Mouse (Mus musculus): ENCODE results near the gene Larp6. TPM values are rescaled to one million over a fixed set of nuclear protein-coding genes. Genes with fewer than 3 reads are reported as not detected.

Larp6 gene
- total RNA-seq, 2 experiments from 2014 or later, result not detected

- no peak for ATAC-seq (replicated peaks; ENCODE audit: poor library complexity, severe bottlenecking)
These were observed 827 bp downstream of the Larp6 start for GRCm38 (mm10) chr9:60713616-60714015.

DNA sequence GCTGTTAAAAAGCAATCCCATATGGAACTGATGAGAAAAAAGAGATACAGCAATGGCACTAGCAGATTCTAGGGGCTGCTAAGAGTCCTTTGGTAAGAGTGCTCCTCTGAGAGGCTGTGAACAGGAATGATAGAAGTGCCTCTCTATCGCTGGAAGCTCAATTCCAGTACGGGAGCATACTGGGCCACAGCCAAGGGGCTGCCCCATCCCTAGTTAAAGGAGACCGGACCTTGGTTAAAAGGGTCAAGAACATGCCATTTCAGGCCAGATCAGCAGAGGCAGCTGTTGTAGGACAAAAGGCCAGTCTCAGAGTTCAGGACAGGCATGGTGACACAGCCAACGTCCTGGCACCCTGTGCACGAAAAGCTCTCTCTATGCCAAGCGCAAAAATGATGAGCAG lies 1.4 kb downstream of the Larp6 start:
- ATAC-seq (replicated peaks; ENCODE audit: poor library complexity, severe bottlenecking), result no peak

- no peak for ATAC-seq (replicated peaks; ENCODE audit: poor library complexity, severe bottlenecking)
These were observed 2.5 kb downstream of the Larp6 start for GRCm38 (mm10) chr9:60715271-60715670.

- ATAC-seq (replicated peaks; ENCODE audit: poor library complexity, severe bottlenecking), result no peak
These were observed 3.0 kb downstream of the Larp6 start for GRCm38 (mm10) chr9:60715828-60716227.

DNA sequence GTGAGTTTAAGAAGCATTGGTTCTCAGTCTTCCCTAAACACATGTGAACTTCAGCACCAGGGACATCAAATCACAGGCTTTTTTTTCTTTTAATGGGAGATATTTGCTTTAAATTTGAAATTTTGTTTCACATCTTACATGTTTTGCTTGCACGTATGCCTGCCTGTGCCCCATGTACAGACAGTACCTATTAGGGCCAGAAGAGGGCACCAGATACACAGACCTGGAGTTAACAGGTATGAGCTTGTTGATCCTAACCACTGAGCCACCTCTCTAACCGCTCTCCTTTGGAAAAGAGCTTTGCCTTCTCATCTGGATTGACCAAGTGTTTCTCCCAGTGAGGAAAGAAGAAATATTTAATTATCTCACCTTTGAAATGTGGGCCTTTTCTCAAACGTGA lies 5.5 kb downstream of the Larp6 start:
- ATAC-seq (replicated peaks; ENCODE audit: poor library complexity, severe bottlenecking), result peak; percentile 69

DNA sequence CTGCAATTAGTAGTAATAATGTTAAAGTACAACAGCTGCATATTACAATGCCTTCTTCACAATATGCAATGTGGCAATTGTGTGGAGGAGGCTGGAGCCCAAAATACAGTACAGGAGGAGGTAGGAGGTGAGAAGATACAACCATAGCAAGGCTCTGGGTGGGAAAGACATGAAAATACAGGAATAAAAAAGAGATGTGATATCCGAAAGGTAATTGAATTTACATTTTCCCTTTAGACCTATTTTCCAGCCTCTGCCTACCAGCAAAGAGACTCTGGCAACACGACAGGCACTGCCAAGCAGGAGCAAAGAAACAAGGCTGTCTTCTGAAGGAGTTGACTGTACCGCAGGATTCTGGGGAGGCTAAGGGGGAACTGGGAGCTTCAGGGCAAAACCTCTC lies 6.9 kb downstream of the Larp6 start:
- no peak for ATAC-seq (replicated peaks; ENCODE audit: poor library complexity, severe bottlenecking)

DNA sequence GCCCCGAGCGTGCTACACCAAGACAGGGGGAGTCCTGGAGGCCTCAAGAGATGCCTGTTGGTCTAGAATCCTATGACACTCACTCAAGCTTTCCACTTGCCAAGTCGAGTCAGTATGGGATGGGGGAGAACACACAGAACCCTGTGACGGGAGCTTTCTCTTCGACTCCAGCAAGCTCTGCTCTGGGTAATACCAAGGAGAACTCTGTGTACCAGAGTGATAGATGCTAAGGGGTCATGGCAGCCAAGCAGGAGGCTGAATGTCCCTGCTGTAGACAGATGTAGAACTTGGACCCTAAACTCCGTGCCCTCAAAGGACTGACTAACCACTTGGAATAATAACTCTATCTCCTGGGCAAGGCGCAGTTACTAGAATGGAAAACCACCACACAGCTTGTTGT lies 12.2 kb downstream of the Larp6 start:
- no peak for ATAC-seq (replicated peaks; ENCODE audit: poor library complexity, severe bottlenecking)

GRCm38 (mm10) chr9:60734321-60734720 lies 21.5 kb downstream of the Larp6 start:
- ATAC-seq (replicated peaks; ENCODE audit: poor library complexity, severe bottlenecking), result no peak

DNA sequence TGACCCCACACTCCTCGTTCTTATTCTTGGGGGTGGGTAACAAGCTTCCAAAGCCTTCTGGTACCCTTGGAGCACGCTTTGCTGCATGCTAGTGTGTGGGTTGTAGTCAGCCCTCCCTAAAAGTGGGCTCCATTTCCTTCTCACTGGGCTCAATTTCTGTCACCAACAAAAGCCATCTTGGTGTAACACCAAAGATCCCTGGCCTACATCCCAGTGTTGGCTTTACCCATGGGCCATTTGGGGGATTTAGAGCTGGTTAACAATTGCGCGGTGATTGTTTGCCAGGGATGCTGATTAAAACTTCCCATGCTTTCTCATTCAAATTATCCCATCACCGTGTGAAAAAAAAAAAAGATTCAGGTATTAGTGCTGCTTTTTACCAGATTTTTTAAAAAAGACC lies 26.3 kb downstream of the Larp6 start:
- no peak for ATAC-seq (replicated peaks; ENCODE audit: poor library complexity, severe bottlenecking)

- no peak for ATAC-seq (replicated peaks; ENCODE audit: poor library complexity, severe bottlenecking)
These were observed 28.6 kb downstream of the Larp6 start for GRCm38 (mm10) chr9:60741436-60741835.

DNA sequence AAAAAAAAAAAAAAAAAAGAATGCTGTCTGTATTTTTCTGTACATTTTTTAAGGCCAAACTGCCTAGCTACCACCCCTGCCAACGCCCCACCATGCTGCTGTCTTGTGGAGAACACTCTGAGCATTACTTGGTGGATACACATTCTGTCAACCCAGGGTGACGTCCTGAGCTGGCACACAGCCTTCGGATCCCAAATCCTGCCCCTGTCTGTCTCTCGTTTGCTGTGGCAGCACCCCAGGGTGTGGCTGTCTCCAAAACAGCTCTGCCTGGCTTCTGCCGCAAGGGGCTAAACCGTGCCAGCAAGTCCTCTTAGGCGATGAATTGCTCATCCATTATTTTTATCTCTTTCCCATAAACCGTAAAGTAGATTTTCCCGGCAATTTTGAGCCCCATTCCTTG lies 29.7 kb downstream of the Larp6 start:
- no peak for ATAC-seq (replicated peaks; ENCODE audit: poor library complexity, severe bottlenecking)

DNA sequence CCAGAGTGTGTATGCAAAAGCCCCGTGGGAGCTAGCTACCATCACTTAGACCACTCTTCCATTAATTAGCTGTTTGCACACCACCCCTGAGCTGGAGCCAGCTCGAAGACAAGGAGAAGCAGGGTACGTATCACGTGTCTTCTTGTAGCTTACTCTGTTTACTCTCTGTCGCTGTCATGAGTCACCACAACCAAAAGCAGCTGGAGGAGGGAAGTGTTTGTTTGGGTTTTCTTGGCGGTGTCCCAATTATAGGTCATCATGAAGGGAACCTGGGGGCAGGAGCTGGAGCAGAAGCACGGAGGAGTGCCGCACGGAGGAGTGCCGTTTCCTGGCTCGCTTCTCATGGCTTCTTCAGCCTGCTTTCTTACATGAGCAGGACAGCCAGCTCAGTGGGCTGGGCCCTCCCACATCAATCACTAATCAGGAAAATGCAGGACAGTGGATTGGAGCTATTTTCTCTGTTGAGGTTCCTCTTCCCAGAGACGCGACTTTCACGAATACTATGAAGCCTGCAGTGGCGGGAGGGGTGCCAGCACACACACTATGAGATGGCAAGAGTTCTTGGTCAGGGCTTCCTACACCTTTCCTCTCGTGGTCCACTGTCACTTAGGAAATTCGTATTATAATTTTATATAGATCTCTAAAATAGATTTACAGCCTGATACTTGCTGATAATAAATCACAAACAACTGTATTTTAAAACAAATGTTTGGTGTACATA lies 30.6 kb downstream of the Larp6 start:
- ATAC-seq (replicated peaks; ENCODE audit: poor library complexity, severe bottlenecking), result peak; percentile 60

GRCm38 (mm10) chr9:60744171-60744969 lies 31.6 kb downstream of the Larp6 start:
- ATAC-seq (replicated peaks; ENCODE audit: poor library complexity, severe bottlenecking), result peak; percentile 78

- ATAC-seq (replicated peaks; ENCODE audit: poor library complexity, severe bottlenecking), result no peak
These were observed 32.2 kb downstream of the Larp6 start for GRCm38 (mm10) chr9:60744971-60745370.

- no peak for ATAC-seq (replicated peaks; ENCODE audit: poor library complexity, severe bottlenecking)
These were observed 33.8 kb downstream of the Larp6 start for GRCm38 (mm10) chr9:60746561-60746960.

DNA sequence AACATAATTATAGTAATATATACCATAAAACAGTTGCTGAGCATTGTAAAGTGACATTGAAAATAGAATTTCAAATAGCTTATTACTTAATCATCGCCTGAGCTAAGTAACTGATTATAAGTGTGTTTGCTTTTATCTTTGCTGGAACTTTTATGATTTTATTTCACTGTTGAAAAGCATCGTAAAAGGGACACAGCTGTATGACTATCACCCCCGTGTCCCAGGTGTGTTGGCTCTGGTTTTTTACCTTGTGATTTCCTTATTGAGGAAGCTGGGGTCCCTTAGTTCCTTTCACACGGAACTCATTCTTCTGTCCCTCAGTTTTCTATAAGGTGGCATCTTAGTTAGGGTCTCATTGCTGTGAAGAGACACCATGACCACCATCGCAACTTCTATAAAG lies 34.9 kb downstream of the Larp6 start:
- no peak for ATAC-seq (replicated peaks; ENCODE audit: poor library complexity, severe bottlenecking)

GRCm38 (mm10) chr9:60748191-60748590 lies 35.4 kb downstream of the Larp6 start:
- ATAC-seq (replicated peaks; ENCODE audit: poor library complexity, severe bottlenecking), result no peak

DNA sequence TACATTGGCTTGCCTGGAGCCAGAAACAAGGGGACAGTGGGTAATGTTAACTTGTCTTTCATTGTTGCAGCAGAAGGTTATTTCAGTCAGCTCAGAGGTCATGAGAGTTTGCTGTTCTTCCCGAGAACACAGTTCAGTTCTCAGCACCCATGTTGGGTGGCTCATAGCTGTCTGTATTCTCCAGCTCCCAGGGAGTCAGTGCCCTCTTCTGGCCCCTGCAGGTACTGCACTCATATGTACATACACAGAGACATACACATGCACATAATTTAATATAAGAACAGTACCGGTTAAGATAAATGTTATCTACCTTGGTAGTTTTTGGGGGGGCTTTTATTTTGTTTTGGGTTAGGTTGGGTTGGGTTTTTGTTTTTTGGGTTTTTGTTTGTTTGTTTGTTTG lies 36.3 kb downstream of the Larp6 start:
- no peak for ATAC-seq (replicated peaks; ENCODE audit: poor library complexity, severe bottlenecking)

GRCm38 (mm10) chr9:60751098-60751497 lies 38.3 kb downstream of the Larp6 start:
- ATAC-seq (replicated peaks; ENCODE audit: poor library complexity, severe bottlenecking), result no peak

- ATAC-seq (replicated peaks; ENCODE audit: poor library complexity, severe bottlenecking), result no peak
These were observed 39.2 kb downstream of the Larp6 start for GRCm38 (mm10) chr9:60751971-60752370.

GRCm38 (mm10) chr9:60752636-60753035 lies 39.8 kb downstream of the Larp6 start:
- no peak for ATAC-seq (replicated peaks; ENCODE audit: poor library complexity, severe bottlenecking)

DNA sequence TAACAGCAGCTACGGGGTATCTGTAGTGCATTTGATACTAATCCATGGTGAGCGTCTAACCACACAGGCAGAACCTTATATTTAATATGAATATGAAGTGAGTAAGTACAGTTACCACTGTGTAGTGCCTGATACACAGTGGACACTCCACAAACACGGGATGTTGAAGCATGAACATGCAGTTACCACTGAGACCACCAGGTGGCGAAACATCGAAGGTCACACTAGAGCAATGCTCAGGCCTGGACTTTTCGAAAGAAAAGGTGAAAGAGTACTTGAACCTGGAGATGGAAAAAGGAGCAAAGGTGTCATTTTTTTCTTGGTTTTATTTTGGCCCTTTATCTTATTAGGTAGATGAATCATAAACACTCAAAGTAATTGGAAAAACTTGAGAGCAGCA lies 43.5 kb downstream of the Larp6 start:
- ATAC-seq (replicated peaks; ENCODE audit: poor library complexity, severe bottlenecking), result peak; percentile 58; the same call in 1 of the 2 replicates

All from granulocyte monocyte progenitor cell, adult 5-6 weeks (primary cell).